In the genomic region with DNA sequence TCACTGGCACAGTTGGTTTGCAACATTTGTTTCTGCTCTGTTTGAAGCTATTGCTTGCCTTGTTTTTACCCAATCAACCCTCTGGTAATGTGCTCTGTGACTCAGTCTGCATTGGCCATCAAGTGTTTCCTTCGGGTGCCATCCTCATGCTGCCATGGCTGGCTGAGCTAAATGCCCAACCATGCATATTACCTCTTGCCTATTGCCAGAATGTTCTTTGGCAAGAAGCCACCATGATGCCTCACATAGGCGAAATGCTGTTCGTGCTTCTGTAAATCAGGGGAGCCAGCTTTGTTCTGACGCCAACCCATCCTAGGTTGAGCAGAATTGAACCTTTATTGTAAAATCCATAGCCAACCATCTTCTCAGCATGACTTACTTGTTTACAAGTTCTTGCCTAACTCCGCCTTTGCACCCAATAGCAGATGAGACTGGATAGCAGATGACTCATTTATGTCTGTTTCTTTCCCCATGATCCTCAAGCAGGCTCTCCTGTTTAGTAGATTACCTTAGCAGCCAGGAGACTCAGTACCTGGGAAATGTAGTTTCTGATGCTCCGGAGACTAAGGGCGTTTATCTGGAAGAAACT, we compare ENCODE assay signal across 27 mouse cellular contexts. TPM values are rescaled to one million over a fixed set of nuclear protein-coding genes. Genes with fewer than 3 reads are reported as not detected.
DNase-seq lines count a peak whose midpoint lies in the region; ATAC-seq and TF ChIP-seq lines count a peak whose summit lies in the region.
"Had no signal": no experiment of that assay in that cellular context is flagged by ENCODE, and none has a peak within 500 bp of the region (broad histone marks: within the 10 kb centered on the region; RNA-seq: fewer than 3 reads in every experiment).

No protein-coding gene starts in this region.

- H3K27ac ChIP-seq in forebrain, embryonic 14.5 days (ENCODE audit: low read depth, low read length): no peak overlapping the region
- H3K27ac ChIP-seq in forebrain, embryonic 12.5 days: no peak overlapping the region
- peak overlapping the region; percentile 61 for H3K27ac ChIP-seq in layer of hippocampus, adult 2 months
- H3K27ac ChIP-seq: embryonic facial prominence, embryonic 12.5 days; forebrain, embryonic 13.5 days; heart, embryonic 13.5 days; left cerebral cortex, adult 2 months; limb, embryonic 10.5 days; liver, embryonic 15.5 days; midbrain, embryonic 10.5 days; neural tube, embryonic 15.5 days; stomach, postnatal 0 days had no signal

- no peaks in the 10 kb centered on the region for H3K4me1 ChIP-seq in forebrain, embryonic 14.5 days (ENCODE audit: control insufficient read depth, insufficient read depth, low read length)
- no peaks in the 10 kb centered on the region for H3K4me1 ChIP-seq in forebrain, embryonic 12.5 days
- H3K4me1 ChIP-seq: embryonic facial prominence, embryonic 12.5 days; heart, embryonic 13.5 days; limb, embryonic 10.5 days; liver, embryonic 15.5 days; neural tube, embryonic 15.5 days had no signal

- peak; percentile 16 for DNase-seq in forebrain, embryonic 14.5 days (ENCODE audit: low spot score)
- no peak for DNase-seq in layer of hippocampus, adult 2 months (ENCODE audit: low spot score in 2 of 2)
- no peak for DNase-seq in layer of hippocampus, adult 9-10 months (ENCODE audit: low spot score)
- DNase-seq in brain, embryonic 14.5 days (ENCODE audit: low read depth): peak; percentile 45
- no peak for DNase-seq in left cerebral cortex, adult 18-20 months (ENCODE audit: low spot score in 2 of 2)
- DNase-seq: adrenal gland, postnatal 10 days; gastrocnemius, postnatal 10 days; heart, adult 18-20 months; heart, postnatal 14 days; kidney, adult 18-20 months; kidney, postnatal 10 days; liver; right cerebral cortex, postnatal 14 days; thymus, adult 2 months had no signal

- H3K4me2 ChIP-seq in forebrain, embryonic 14.5 days (ENCODE audit: low read length): no peak overlapping the region
- no peak overlapping the region for H3K4me2 ChIP-seq in forebrain, embryonic 12.5 days
- H3K4me2 ChIP-seq: embryonic facial prominence, embryonic 12.5 days; forebrain, embryonic 13.5 days; heart, embryonic 13.5 days; liver, embryonic 15.5 days; neural tube, embryonic 15.5 days had no signal

- H3K79me2 ChIP-seq in C2C12 (ENCODE audit: control insufficient read depth, insufficient read depth): no peaks in the 10 kb centered on the region

- no peak overlapping the region for H3K4me3 ChIP-seq in forebrain, embryonic 14.5 days (ENCODE audit: low read depth, low read length)
- H3K4me3 ChIP-seq in forebrain, embryonic 12.5 days (replicated peaks): no peak overlapping the region
- no peak overlapping the region for H3K4me3 ChIP-seq in layer of hippocampus, adult 2 months
- H3K4me3 ChIP-seq in C2C12 (ENCODE audit: insufficient read depth, poor library complexity, severe bottlenecking): no peak overlapping the region
- H3K4me3 ChIP-seq: embryonic facial prominence, embryonic 12.5 days; forebrain, embryonic 13.5 days; heart, embryonic 13.5 days; left cerebral cortex, adult 2 months; limb, embryonic 10.5 days; liver, embryonic 15.5 days; midbrain, embryonic 10.5 days; neural tube, embryonic 15.5 days had no signal

- H3K36me3 ChIP-seq in forebrain, embryonic 14.5 days (ENCODE audit: control insufficient read depth, insufficient read depth, low read length): no peaks in the 10 kb centered on the region
- no peaks in the 10 kb centered on the region for H3K36me3 ChIP-seq in forebrain, embryonic 12.5 days (replicated peaks)
- peaks cover 7% of the 10 kb centered on the region for H3K36me3 ChIP-seq in C2C12 (ENCODE audit: control insufficient read depth, insufficient read depth)
- H3K36me3 ChIP-seq: G1E; midbrain, embryonic 10.5 days; neural tube, embryonic 15.5 days had no signal

- no peaks in the 10 kb centered on the region for H3K9me3 ChIP-seq in forebrain, embryonic 14.5 days (replicated peaks; ENCODE audit: control insufficient read depth, low read length)
- no peaks in the 10 kb centered on the region for H3K9me3 ChIP-seq in forebrain, embryonic 12.5 days
- H3K9me3 ChIP-seq: embryonic facial prominence, embryonic 12.5 days; forebrain, embryonic 13.5 days; G1E; heart, embryonic 13.5 days; limb, embryonic 10.5 days; liver, embryonic 15.5 days; midbrain, embryonic 10.5 days; neural tube, embryonic 15.5 days had no signal

- TF ChIP-seq POLR2A in brain, embryonic 14.5 days (IDR thresholded peaks at IDR 0.05; ENCODE audit: borderline replicate concordance, extremely low read depth, insufficient read depth, insufficient read length, poor library complexity, severe bottlenecking): no peak

- 79% methylated on average over 7 of the region's 7 CpGs for WGBS in forebrain, embryonic 14.5 days
- 93% methylated on average over 7 of the region's 7 CpGs for WGBS in forebrain, embryonic 12.5 days

- TF ChIP-seq CTCF in layer of hippocampus, adult 2 months (conservative IDR thresholded peaks at IDR 0.05): no peak
- no peak for TF ChIP-seq CTCF in C2C12 (IDR thresholded peaks at IDR 0.05; ENCODE audit: control insufficient read depth, insufficient read depth, insufficient read length)
- no peak for TF ChIP-seq CTCF in brain, embryonic 14.5 days (IDR thresholded peaks at IDR 0.05; ENCODE audit: borderline replicate concordance, extremely low read depth, insufficient read depth, insufficient read length)

- H3K79me3 ChIP-seq in C2C12 (ENCODE audit: low read depth): no peaks in the 10 kb centered on the region

- no peaks in the 10 kb centered on the region for H3K27me3 ChIP-seq in forebrain, embryonic 14.5 days (replicated peaks; ENCODE audit: control insufficient read depth, insufficient read depth, low read length)
- no peaks in the 10 kb centered on the region for H3K27me3 ChIP-seq in forebrain, embryonic 12.5 days
- no peaks in the 10 kb centered on the region for H3K27me3 ChIP-seq in C2C12 (ENCODE audit: control insufficient read depth, insufficient read depth, insufficient read length)
- H3K27me3 ChIP-seq: CH12.LX; embryonic facial prominence, embryonic 12.5 days; forebrain, embryonic 13.5 days; heart, embryonic 13.5 days; liver, embryonic 15.5 days; neural tube, embryonic 15.5 days had no signal

- H3K9ac ChIP-seq in forebrain, embryonic 14.5 days (ENCODE audit: low read length): no peak overlapping the region
- H3K9ac ChIP-seq in forebrain, embryonic 12.5 days: no peak overlapping the region
- H3K9ac ChIP-seq: embryonic facial prominence, embryonic 12.5 days; forebrain, embryonic 13.5 days; heart, embryonic 13.5 days; liver, embryonic 15.5 days; neural tube, embryonic 15.5 days had no signal

- no peak for ATAC-seq in forebrain, embryonic 14.5 days
- ATAC-seq in forebrain, embryonic 12.5 days (ENCODE audit: low FRiP score): no peak
- ATAC-seq: forebrain, embryonic 13.5 days had no signal

- H3ac ChIP-seq in C2C12 (ENCODE audit: control insufficient read depth, insufficient read length, low read depth): no peak overlapping the region

TF ChIP-seq in C2C12, 6 proteins besides CTCF, POLR2A, EP300 and RAD21:
- no peak for TF ChIP-seq USF1 (IDR thresholded peaks at IDR 0.05; ENCODE audit: low read depth)
- TF ChIP-seq CEBPB (IDR thresholded peaks at IDR 0.05; ENCODE audit: low read depth): peak; percentile 34
TF ChIP-seq in C2C12: peak in this region for 1.

RNA-seq across cellular contexts. Expression of a gene that starts 46.1 kb away (rescaled TPM):
- 28.0 and 36.8 TPM in 2 replicates for polyA plus RNA-seq in forebrain, embryonic 14.5 days (2014; fragmentation: Nextera tagmentation; extraction: Ambion mirVana)
- polyA plus RNA-seq in forebrain, embryonic 12.5 days (2016; fragmentation: Nextera tagmentation; extraction: Ambion mirVana): 29.3 and 30.8 TPM in 2 replicates
- 10 to 100 TPM; 34.7 to 36.3 TPM for total RNA-seq in layer of hippocampus, adult 2 months (2021)
- polyA plus RNA-seq in C2C12 (2012; fragmentation: generic; extraction: Trizol): 4.5 TPM
- 26.6 and 28.3 TPM in 2 replicates for polyA plus RNA-seq in brain, embryonic 14.5 days (2012; rRNA removed)
- total RNA-seq in left cerebral cortex, adult 18-20 months (2021): 10 to 100 TPM; 32.1 to 33.9 TPM

Comparison
In these comparisons a context has a peak if more than half of its experiments do, and no peak if none do; other contexts are left out.
1. DNase-seq: peak in forebrain, embryonic 14.5 days (single experiment) and brain, embryonic 14.5 days (single experiment); none in layer of hippocampus, adult 2 months (0 of 2), layer of hippocampus, adult 9-10 months (single experiment) and left cerebral cortex, adult 18-20 months (0 of 2).